Comparison of ENCODE assay signal across 22 mouse cellular contexts in genomic region chr16:49409235-49409634, GRCm38 (mm10).
"Had no signal": no experiment of that assay in that cellular context is flagged by ENCODE, and none has a peak within 500 bp of the region (broad histone marks: within the 10 kb centered on the region; RNA-seq: fewer than 3 reads in every experiment).

No protein-coding gene starts in this region.

- H3K9ac ChIP-seq: heart, embryonic 12.5 days; hindbrain, embryonic 14.5 days; intestine, embryonic 15.5 days; limb, embryonic 12.5 days had no signal

- H3K4me1 ChIP-seq: intestine, embryonic 15.5 days had no signal

- H3K9me3 ChIP-seq: heart, embryonic 10.5 days; heart, embryonic 12.5 days; intestine, embryonic 15.5 days; limb, embryonic 10.5 days; limb, embryonic 12.5 days had no signal

- H3K27me3 ChIP-seq: heart, embryonic 12.5 days; intestine, embryonic 15.5 days; limb, embryonic 12.5 days had no signal

- H3K27ac ChIP-seq: gastrocnemius, adult 2 months; heart, embryonic 10.5 days; intestine, embryonic 15.5 days; layer of hippocampus, adult 2 months; left cerebral cortex, adult 2 months; limb, embryonic 10.5 days; limb, embryonic 12.5 days had no signal

- H3K4me2 ChIP-seq: intestine, embryonic 15.5 days had no signal

- ATAC-seq: inflammation-experienced regulatory T-cells, adult 6 months; intestine, embryonic 15.5 days; intestine, postnatal 0 days had no signal

- H3K36me3 ChIP-seq: heart, embryonic 10.5 days; heart, embryonic 12.5 days; intestine, embryonic 15.5 days; limb, embryonic 10.5 days; limb, embryonic 12.5 days had no signal

- H3K4me3 ChIP-seq: gastrocnemius, adult 2 months; heart, embryonic 12.5 days; intestine, embryonic 15.5 days; layer of hippocampus, adult 2 months; left cerebral cortex, adult 2 months; limb, embryonic 12.5 days had no signal

- DNase-seq: gastrocnemius, adult 2 months; gastrocnemius, postnatal 10 days; gastrocnemius, postnatal 25 days; heart, adult 18-20 months; heart, postnatal 10 days; heart, postnatal 4 days; kidney, adult 18-20 months; kidney, adult 8-10 months; kidney, postnatal 10 days; kidney, postnatal 25 days; kidney, postnatal 4 days; liver had no signal
